8 mouse cellular contexts compared by ENCODE assay signal in the genomic region with DNA sequence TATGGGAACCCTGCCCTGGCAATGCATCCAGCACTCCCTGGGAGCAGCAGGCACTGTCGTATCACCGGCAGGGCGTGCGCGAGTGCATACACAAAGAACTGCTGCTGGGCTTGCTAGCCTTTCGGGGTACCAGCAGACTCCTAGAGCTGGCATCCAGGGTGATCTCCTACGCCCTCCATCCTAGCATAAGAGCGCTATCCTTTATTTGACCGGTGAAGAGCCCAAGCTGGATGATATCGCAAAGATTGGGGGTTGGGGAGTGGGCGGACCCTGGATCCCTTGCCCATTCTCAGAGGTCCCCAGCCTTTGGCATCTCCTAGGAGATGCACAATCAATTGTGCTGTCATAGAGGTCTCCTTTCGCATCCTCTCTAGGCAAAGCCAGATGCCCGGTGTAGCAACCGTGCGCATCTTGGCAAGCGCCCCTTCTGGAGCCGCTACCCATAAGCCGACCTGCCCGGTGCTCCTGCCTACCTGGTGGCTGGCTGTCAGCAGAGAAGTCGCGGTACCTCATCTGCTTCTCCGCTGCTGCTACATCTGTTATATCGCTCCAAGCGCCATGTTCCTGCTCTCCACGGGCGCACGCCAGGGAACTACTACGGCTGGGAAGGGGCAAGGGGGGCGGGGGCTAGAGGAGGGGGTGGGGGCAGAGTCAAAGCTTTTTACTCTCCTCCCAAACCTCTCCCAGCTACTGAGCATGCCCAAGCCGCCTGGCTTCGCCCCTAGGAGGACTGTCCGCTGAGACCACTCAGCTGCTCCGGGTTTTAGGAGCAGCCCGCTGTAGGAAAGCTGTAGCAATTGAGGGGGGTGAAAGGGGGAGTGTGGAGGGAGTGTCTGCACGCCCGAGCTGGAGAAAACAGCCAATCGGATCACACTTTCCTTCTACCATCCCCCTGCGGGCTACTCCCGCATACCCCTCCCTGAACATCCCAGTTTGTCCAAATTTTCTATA. TPM values are rescaled to one million over a fixed set of nuclear protein-coding genes. Genes with fewer than 3 reads are reported as not detected.
DNase-seq lines count a peak whose midpoint lies in the region; ATAC-seq and TF ChIP-seq lines count a peak whose summit lies in the region.

A gene (minus strand): TSS at position 787 of the 951 bp plus-strand sequence.

- 0 out of 2 replicates have a peak, but pooled peaks cover 8% of the 10 kb centered on the region for H3K27me3 ChIP-seq in kidney, postnatal 0 days (ENCODE audit: insufficient read depth, low read length)
- peaks cover 16% of the 10 kb centered on the region for H3K27me3 ChIP-seq in heart, embryonic 12.5 days (replicated peaks)

- H3K9ac ChIP-seq in kidney, postnatal 0 days (ENCODE audit: low read depth, low read length) = 0 out of 2 replicates have a peak within 1 kb of the TSS, but pooled peaks have one; percentile 1
- H3K9ac ChIP-seq in heart, embryonic 12.5 days = peak within 1 kb of the TSS; percentile 57

- H3K9me3 ChIP-seq in kidney, postnatal 0 days (replicated peaks; ENCODE audit: low read length) = no peaks in the 10 kb centered on the region
- H3K9me3 ChIP-seq in heart, embryonic 12.5 days (replicated peaks) = no peaks in the 10 kb centered on the region

- no peak within 1 kb of the TSS for H3K27ac ChIP-seq in kidney, postnatal 0 days
- no peak within 1 kb of the TSS for H3K27ac ChIP-seq in heart, embryonic 12.5 days (ENCODE audit: poor library complexity, severe bottlenecking)

- H3K36me3 ChIP-seq in kidney, postnatal 0 days (ENCODE audit: insufficient read depth, low read length) = no peaks in the 10 kb centered on the region
- H3K36me3 ChIP-seq in heart, embryonic 12.5 days = no peaks in the 10 kb centered on the region

- peak; percentile 90 for DNase-seq in kidney, postnatal 0 days (ENCODE audit: low spot score)
- no peak for DNase-seq in kidney, adult 18-20 months
- DNase-seq in cerebellum, postnatal 4 days (ENCODE audit: low spot score in 2 of 2) = peak; percentile 46 to 76
- peak; percentile 89 for DNase-seq in layer of hippocampus, adult 9-11 months
- DNase-seq in lung, postnatal 4 days = peak; percentile 12 to 44
- peak; percentile 84 for DNase-seq in right cerebral cortex, postnatal 25 days
- no peak for DNase-seq in urinary bladder, adult 18-20 months (ENCODE audit: low spot score in 2 of 2)

- no peak for TF ChIP-seq CTCF in kidney, postnatal 0 days (IDR thresholded peaks at IDR 0.05; ENCODE audit: low read depth)

- H3K4me1 ChIP-seq in kidney, postnatal 0 days (replicated peaks; ENCODE audit: insufficient read depth, low read length) = peaks cover 3% of the 10 kb centered on the region; the same call in 1 of the 2 replicates
- peaks cover 9% of the 10 kb centered on the region for H3K4me1 ChIP-seq in heart, embryonic 12.5 days (replicated peaks)

- ATAC-seq in kidney, postnatal 0 days (replicated peaks; ENCODE audit: low FRiP score, low read depth) = peak; percentile 97
- peak; percentile 86 for ATAC-seq in heart, embryonic 12.5 days (ENCODE audit: insufficient number of reproducible peaks, low FRiP score)

- peak within 1 kb of the TSS; percentile 47 for H3K4me3 ChIP-seq in kidney, postnatal 0 days (replicated peaks; ENCODE audit: low read depth, low read length)
- peak within 1 kb of the TSS; percentile 57 for H3K4me3 ChIP-seq in heart, embryonic 12.5 days

- H3K4me2 ChIP-seq in kidney, postnatal 0 days (ENCODE audit: low read length) = peak within 1 kb of the TSS; percentile 79
- peak within 1 kb of the TSS; percentile 86 for H3K4me2 ChIP-seq in heart, embryonic 12.5 days

- under 1% methylated on average over 39 of the region's 39 CpGs for WGBS in kidney, postnatal 0 days
- 1% methylated on average over 39 of the region's 39 CpGs for WGBS in heart, embryonic 12.5 days

RNA-seq across cellular contexts. Expression of the gene that starts here (rescaled TPM):
- 0.34 and 0.66 TPM in 2 replicates for polyA plus RNA-seq in kidney, postnatal 0 days (2015; fragmentation: Nextera tagmentation; extraction: Ambion mirVana)
- polyA plus RNA-seq in heart, embryonic 12.5 days (2016; fragmentation: Nextera tagmentation; extraction: Ambion mirVana) = 0.45 and 0.89 TPM in 2 replicates

Comparison
In these comparisons a context has a peak if more than half of its experiments do, and no peak if none do; other contexts are left out.
1. Peak in DNase-seq, ATAC-seq, H3K4me3 ChIP-seq, H3K9ac ChIP-seq and H3K4me2 ChIP-seq in kidney, postnatal 0 days; RNA of the gene not detected or under 1 TPM.
2. Peak in ATAC-seq, H3K4me3 ChIP-seq, H3K9ac ChIP-seq and H3K4me2 ChIP-seq in heart, embryonic 12.5 days; RNA of the gene not detected or under 1 TPM.
3. DNase-seq: peak in cerebellum, postnatal 4 days (2 of 2), layer of hippocampus, adult 9-11 months (single experiment), lung, postnatal 4 days (2 of 2) and right cerebral cortex, postnatal 25 days (single experiment); none in kidney, adult 18-20 months (single experiment) and urinary bladder, adult 18-20 months (0 of 2).